Mouse (Mus musculus): Measurements from ENCODE around the gene Nfs1. TPM values are rescaled to one million over a fixed set of nuclear protein-coding genes. Genes with fewer than 3 reads are reported as not detected.

The Nfs1 gene
- total and polyA plus RNA-seq, 3 experiments = 51.3 to 72.1 (median 58.6) TPM

DNA sequence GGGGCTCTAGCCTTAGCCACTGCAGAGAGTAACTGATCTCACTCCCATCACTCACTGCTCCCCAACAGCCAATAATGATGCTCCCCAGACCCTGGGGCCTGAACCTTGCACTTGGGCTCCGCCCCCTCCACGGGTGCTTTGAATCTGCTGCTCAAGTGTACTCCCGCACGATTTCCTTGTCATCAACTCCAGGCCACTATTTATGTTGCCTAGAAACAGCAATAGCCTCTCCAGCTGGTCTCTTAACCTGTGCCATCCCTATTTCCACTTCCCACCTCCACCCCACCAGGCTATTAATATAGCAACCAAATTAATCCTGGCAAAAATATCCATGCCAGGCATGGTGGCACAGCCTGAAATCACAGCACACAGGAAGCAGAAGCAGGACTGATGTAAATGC is 64.3 kb downstream of the Nfs1 start:
- Histone ChIP-seq H3K4me1 (ENCODE audit: control insufficient read depth in 1 of 2, insufficient read depth in 2 of 2) (no peaks in the 10 kb centered on the region), H3K9ac (ENCODE audit: insufficient read depth, low read depth) (no peak overlapping the region), H3K79me2 (replicated peaks; ENCODE audit: control insufficient read depth, extremely low read depth, insufficient read depth, poor library complexity, severe bottlenecking) (no peaks in the 10 kb centered on the region), H3K27me3 (replicated peaks) (no peaks in the 10 kb centered on the region), H3K27ac (ENCODE audit: insufficient read depth, low read depth) (no peak overlapping the region), H3K4me2 (ENCODE audit: insufficient read depth, low read depth, poor library complexity, severe bottlenecking) (no peak overlapping the region), H3K4me3 (replicated peaks in 1 of 3; ENCODE audit: low read depth in 2 of 3, low read length in 2 of 3, poor library complexity in 1 of 3) (no peak overlapping the region), H3K36me3 (replicated peaks in 1 of 2; ENCODE audit: control insufficient read depth in 1 of 2, insufficient read depth in 1 of 2, low read length in 1 of 2) (peaks cover 41 to 58% of the 10 kb centered on the region in 2 experiments), H3K9me3 (replicated peaks; ENCODE audit: low read length) (no peaks in the 10 kb centered on the region)
- dilution Hi-C loops (cut with MboI; ENCODE audit: extremely low pct_ligation_motif_present, extremely low pct_unique_long_range_greater_than_20kb, low sequenced_read_pairs) = no loop called here
- no peak for DNase-seq (ENCODE audit: extremely low read depth)
- TF ChIP-seq CTCF (conservative IDR thresholded peaks at IDR 0.05 in 1 of 2, IDR thresholded peaks at IDR 0.05 in 1 of 2; ENCODE audit: low read depth in 2 of 2, low read length in 2 of 2) = no peak
- TF ChIP-seq NELFE (IDR thresholded peaks at IDR 0.05; ENCODE audit: low read depth, low read length) = no peak
- in situ Hi-C loops (cut with MboI; ENCODE audit: low pct_ligation_motif_present, low pct_unique_long_range_greater_than_20kb, low sequenced_read_pairs) = no loop called here

DNA sequence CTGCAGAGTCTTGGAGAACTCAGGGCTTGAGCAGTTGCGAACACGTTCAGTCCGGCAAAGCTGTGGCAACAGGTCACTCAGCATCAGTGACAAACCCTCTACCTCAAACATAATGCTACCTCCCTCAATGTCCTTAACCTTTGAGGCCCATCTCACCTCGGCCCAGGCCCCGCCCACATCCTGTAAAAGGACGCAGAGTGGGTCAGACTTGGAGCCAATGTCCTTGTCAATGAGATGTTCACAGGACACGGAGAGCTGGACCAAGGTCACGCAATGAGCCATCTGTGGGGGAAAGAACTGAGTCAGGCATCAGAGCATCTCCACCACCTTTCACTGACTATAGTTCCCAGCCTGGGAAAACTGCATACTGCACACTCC is 64.8 kb downstream of the Nfs1 start:
- TF ChIP-seq POLR2A (IDR thresholded peaks at IDR 0.05; ENCODE audit: low read depth, low read length) = no peak
- no peak for TF ChIP-seq JUND (conservative IDR thresholded peaks at IDR 0.05; ENCODE audit: low read depth, low read length)
- TF ChIP-seq JUN (IDR thresholded peaks at IDR 0.05; ENCODE audit: insufficient read depth, low read depth, low read length) = no peak
- TF ChIP-seq MXI1 (IDR thresholded peaks at IDR 0.05; ENCODE audit: low read depth, low read length) = no peak
- TF ChIP-seq USF2 (conservative IDR thresholded peaks at IDR 0.05; ENCODE audit: low read depth, low read length) = no peak
- TF ChIP-seq POLR2AphosphoS2 (IDR thresholded peaks at IDR 0.05; ENCODE audit: low read depth, low read length) = no peak
- TF ChIP-seq MYC (IDR thresholded peaks at IDR 0.05; ENCODE audit: low read depth, low read length) = no peak
- no peak for TF ChIP-seq ZNF384 (IDR thresholded peaks at IDR 0.05; ENCODE audit: low read depth, low read length)
- no peak for TF ChIP-seq ELF1 (IDR thresholded peaks at IDR 0.05; ENCODE audit: low read depth, low read length)
- TF ChIP-seq NELFE (IDR thresholded peaks at IDR 0.05; ENCODE audit: low read depth, low read length) = no peak
- no peak for TF ChIP-seq MAZ (IDR thresholded peaks at IDR 0.05; ENCODE audit: low read depth, low read length)
- TF ChIP-seq SMC3 (IDR thresholded peaks at IDR 0.05; ENCODE audit: low read depth, low read length) = no peak
- TF ChIP-seq KAT2A (IDR thresholded peaks at IDR 0.05; ENCODE audit: insufficient replicate concordance, low read length) = no peak
- TF ChIP-seq USF1 (IDR thresholded peaks at IDR 0.05; ENCODE audit: low read depth, low read length) = no peak
- no peak for TF ChIP-seq ETS1 (conservative IDR thresholded peaks at IDR 0.05; ENCODE audit: low read depth, low read length)
- no peak for TF ChIP-seq ZC3H11A (IDR thresholded peaks at IDR 0.05; ENCODE audit: low read depth, low read length)
- no peak for TF ChIP-seq GABPA (IDR thresholded peaks at IDR 0.05; ENCODE audit: insufficient replicate concordance, low read depth, low read length)
- TF ChIP-seq CTCF (conservative IDR thresholded peaks at IDR 0.05 in 1 of 2, IDR thresholded peaks at IDR 0.05 in 1 of 2; ENCODE audit: low read depth in 2 of 2, low read length in 2 of 2) = no peak
- Histone ChIP-seq H3K4me2 (ENCODE audit: insufficient read depth, low read depth, poor library complexity, severe bottlenecking) (no peak overlapping the region), H3K36me3 (replicated peaks in 1 of 2; ENCODE audit: control insufficient read depth in 1 of 2, insufficient read depth in 1 of 2, low read length in 1 of 2) (peaks cover 43 to 62% of the 10 kb centered on the region in 2 experiments), H3K4me1 (ENCODE audit: control insufficient read depth in 1 of 2, insufficient read depth in 2 of 2) (no peaks in the 10 kb centered on the region), H3K79me2 (replicated peaks; ENCODE audit: control insufficient read depth, extremely low read depth, insufficient read depth, poor library complexity, severe bottlenecking) (no peaks in the 10 kb centered on the region), H3K9ac (ENCODE audit: insufficient read depth, low read depth) (no peak overlapping the region), H3K4me3 (replicated peaks in 1 of 3; ENCODE audit: low read depth in 2 of 3, low read length in 2 of 3, poor library complexity in 1 of 3) (no peak overlapping the region), H3K27me3 (replicated peaks) (no peaks in the 10 kb centered on the region), H3K27ac (ENCODE audit: insufficient read depth, low read depth) (no peak overlapping the region), H3K9me3 (replicated peaks; ENCODE audit: low read length) (no peaks in the 10 kb centered on the region)
- dilution Hi-C loops (cut with MboI; ENCODE audit: extremely low pct_ligation_motif_present, extremely low pct_unique_long_range_greater_than_20kb, low sequenced_read_pairs) (no loop called here), in situ Hi-C loops (cut with MboI; ENCODE audit: low pct_ligation_motif_present, low pct_unique_long_range_greater_than_20kb, low sequenced_read_pairs) (no loop called here)
- no peak for DNase-seq (ENCODE audit: extremely low read depth)

Measured in CH12.LX (cell line).